Mouse (Mus musculus): ENCODE results near the gene Catip. TPM values are rescaled to one million over a fixed set of nuclear protein-coding genes. Genes with fewer than 3 reads are reported as not detected.
"Not testable (repeated sequence)": the region's sequence is repeated elsewhere in the genome, so short reads cannot be mapped to it uniquely, and the experiment has no call there.

Gene Catip
- polyA plus RNA-seq, 1 experiment, result not detected

DNA sequence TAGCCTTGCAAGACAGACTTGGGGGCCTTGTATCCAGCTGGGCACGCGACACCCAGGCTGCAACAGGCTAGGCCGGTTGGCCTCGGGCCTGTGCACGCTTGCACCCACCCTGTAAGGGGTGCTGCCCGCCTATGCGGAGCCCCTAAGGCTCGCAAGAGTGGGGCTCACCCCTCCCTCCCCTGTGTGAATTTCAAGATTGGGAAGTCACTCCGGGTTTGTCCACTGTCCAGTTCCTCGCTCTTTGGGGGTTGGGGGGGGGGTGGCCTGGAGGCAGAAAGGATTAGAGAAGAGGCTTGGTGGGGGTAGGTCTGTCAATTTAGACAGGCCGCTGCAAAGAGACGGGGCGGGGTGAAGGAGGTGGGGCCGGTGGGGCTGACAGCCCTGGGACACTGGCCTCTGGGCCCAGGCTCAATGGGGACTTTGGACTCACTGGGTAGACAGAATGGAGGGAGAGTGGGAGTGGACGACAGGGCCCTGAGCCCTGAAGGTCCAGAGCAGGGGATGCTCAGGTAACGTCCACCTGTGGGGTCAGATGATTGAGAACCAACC, 30.6 kb downstream of the Catip start:
- Histone ChIP-seq H3K27ac (ENCODE audit: insufficient read depth, low read depth, low read length) (0 out of 2 replicates have a peak overlapping the region, but pooled peaks have one; percentile 12), H3K4me1 (ENCODE audit: control insufficient read depth, insufficient read depth, low read length) (peaks cover 28% of the 10 kb centered on the region), H3K4me3 (ENCODE audit: insufficient read depth, low read depth, low read length) (peak overlapping the region; percentile 67)
- TF ChIP-seq CTCF (IDR thresholded peaks at IDR 0.05; ENCODE audit: insufficient read depth, low read depth, low read length) (no peak; the same call in 1 of the 2 replicates), POLR2A (IDR thresholded peaks at IDR 0.05; ENCODE audit: insufficient read depth, low read depth, low read length) (no peak)
- WGBS, result 2% methylated on average over 16 of the region's 16 CpGs

DNA sequence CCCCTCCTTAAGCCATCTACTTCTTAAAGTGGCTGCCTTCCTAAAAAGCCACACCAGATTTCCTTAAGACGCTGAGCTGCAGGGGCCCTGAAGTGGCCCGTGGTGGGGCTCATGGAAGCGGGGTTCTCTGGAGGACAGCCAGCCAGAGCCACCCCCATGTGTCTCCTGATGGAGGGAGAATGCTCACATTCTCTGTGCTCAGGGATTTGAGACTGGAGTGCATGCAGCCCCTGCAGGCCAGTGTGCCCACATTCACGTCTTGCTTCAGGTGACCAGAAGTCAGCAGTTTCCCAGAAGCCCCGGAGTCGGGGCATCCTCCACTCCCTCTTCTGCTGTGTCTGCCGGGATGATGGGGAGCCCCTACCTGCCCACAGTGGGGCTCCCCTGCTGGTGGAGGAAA, 31.1 kb downstream of the Catip start:
- TF ChIP-seq CTCF (IDR thresholded peaks at IDR 0.05; ENCODE audit: insufficient read depth, low read depth, low read length), result no peak
- no peak for TF ChIP-seq POLR2A (IDR thresholded peaks at IDR 0.05; ENCODE audit: insufficient read depth, low read depth, low read length)
- H3K27ac ChIP-seq (ENCODE audit: insufficient read depth, low read depth, low read length), result no peak overlapping the region
- WGBS, result 33% methylated on average over 7 of the region's 7 CpGs
- H3K4me3 ChIP-seq (ENCODE audit: insufficient read depth, low read depth, low read length), result peak overlapping the region; percentile 67
- peaks cover 32% of the 10 kb centered on the region for H3K4me1 ChIP-seq (ENCODE audit: control insufficient read depth, insufficient read depth, low read length)

- TF ChIP-seq CTCF (IDR thresholded peaks at IDR 0.05; ENCODE audit: insufficient read depth, low read depth, low read length), result no peak
- TF ChIP-seq POLR2A (IDR thresholded peaks at IDR 0.05; ENCODE audit: insufficient read depth, low read depth, low read length), result no peak
- Histone ChIP-seq H3K4me3 (ENCODE audit: insufficient read depth, low read depth, low read length) (no peak overlapping the region), H3K4me1 (ENCODE audit: control insufficient read depth, insufficient read depth, low read length) (peaks cover 34% of the 10 kb centered on the region), H3K27ac (ENCODE audit: insufficient read depth, low read depth, low read length) (no peak overlapping the region)
- WGBS, result 91% methylated on average over 9 of the region's 9 CpGs
Measured at GRCm38 (mm10) chr1:74393697-74394096, 31.8 kb downstream of the Catip start.

DNA sequence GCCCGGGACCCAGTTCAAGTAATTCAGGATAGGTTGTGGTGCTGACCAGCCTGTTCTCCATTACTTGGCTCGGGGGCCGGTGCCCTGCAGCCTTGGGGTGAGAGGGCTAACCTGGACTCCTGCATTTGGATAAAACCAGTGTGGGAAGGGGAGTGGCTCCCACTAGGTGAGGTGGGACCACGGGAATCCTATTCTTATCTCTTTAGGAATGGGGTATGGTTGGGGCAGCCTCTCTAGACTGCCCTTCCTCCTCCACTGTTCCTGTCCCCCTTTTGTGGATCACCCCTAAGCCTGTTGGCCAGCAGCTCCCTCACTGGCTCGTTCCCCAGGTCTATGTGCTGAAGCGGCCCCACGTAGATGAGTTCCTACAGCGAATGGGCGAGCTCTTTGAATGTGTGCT, 32.4 kb downstream of the Catip start:
- 90% methylated on average over 9 of the region's 9 CpGs for WGBS
- TF ChIP-seq CTCF (IDR thresholded peaks at IDR 0.05; ENCODE audit: insufficient read depth, low read depth, low read length) (no peak), POLR2A (IDR thresholded peaks at IDR 0.05; ENCODE audit: insufficient read depth, low read depth, low read length) (no peak)
- H3K4me3 ChIP-seq (ENCODE audit: insufficient read depth, low read depth, low read length), result no peak overlapping the region
- no peak overlapping the region for H3K27ac ChIP-seq (ENCODE audit: insufficient read depth, low read depth, low read length)
- peaks cover 34% of the 10 kb centered on the region for H3K4me1 ChIP-seq (ENCODE audit: control insufficient read depth, insufficient read depth, low read length)

GRCm38 (mm10) chr1:74394858-74395257, 33.0 kb downstream of the Catip start:
- TF ChIP-seq CTCF (IDR thresholded peaks at IDR 0.05; ENCODE audit: insufficient read depth, low read depth, low read length), result no peak
- WGBS, result 94% methylated on average over 15 of the region's 15 CpGs
- no peak overlapping the region for H3K4me3 ChIP-seq (ENCODE audit: insufficient read depth, low read depth, low read length)
- peaks cover 29% of the 10 kb centered on the region for H3K4me1 ChIP-seq (ENCODE audit: control insufficient read depth, insufficient read depth, low read length)
- no peak overlapping the region for H3K27ac ChIP-seq (ENCODE audit: insufficient read depth, low read depth, low read length)

- TF ChIP-seq POLR2A (IDR thresholded peaks at IDR 0.05; ENCODE audit: insufficient read depth, low read depth, low read length), result no peak
- no peak for TF ChIP-seq CTCF (IDR thresholded peaks at IDR 0.05; ENCODE audit: insufficient read depth, low read depth, low read length)
- 88% methylated on average over 13 of the region's 13 CpGs for WGBS
- Histone ChIP-seq H3K27ac (ENCODE audit: insufficient read depth, low read depth, low read length) (no peak overlapping the region), H3K4me3 (ENCODE audit: insufficient read depth, low read depth, low read length) (no peak overlapping the region), H3K4me1 (ENCODE audit: control insufficient read depth, insufficient read depth, low read length) (peaks cover 25% of the 10 kb centered on the region)
Measured at GRCm38 (mm10) chr1:74395290-74395689, 33.4 kb downstream of the Catip start.

GRCm38 (mm10) chr1:74396456-74397222, 34.7 kb downstream of the Catip start:
- WGBS, result 21% methylated on average over 12 of the region's 12 CpGs
- H3K27ac ChIP-seq (ENCODE audit: insufficient read depth, low read depth, low read length), result not testable (repeated sequence)
- Histone ChIP-seq H3K4me3 (ENCODE audit: insufficient read depth, low read depth, low read length) (peak overlapping the region; percentile 47), H3K4me1 (ENCODE audit: control insufficient read depth, insufficient read depth, low read length) (peaks cover 22% of the 10 kb centered on the region)

DNA sequence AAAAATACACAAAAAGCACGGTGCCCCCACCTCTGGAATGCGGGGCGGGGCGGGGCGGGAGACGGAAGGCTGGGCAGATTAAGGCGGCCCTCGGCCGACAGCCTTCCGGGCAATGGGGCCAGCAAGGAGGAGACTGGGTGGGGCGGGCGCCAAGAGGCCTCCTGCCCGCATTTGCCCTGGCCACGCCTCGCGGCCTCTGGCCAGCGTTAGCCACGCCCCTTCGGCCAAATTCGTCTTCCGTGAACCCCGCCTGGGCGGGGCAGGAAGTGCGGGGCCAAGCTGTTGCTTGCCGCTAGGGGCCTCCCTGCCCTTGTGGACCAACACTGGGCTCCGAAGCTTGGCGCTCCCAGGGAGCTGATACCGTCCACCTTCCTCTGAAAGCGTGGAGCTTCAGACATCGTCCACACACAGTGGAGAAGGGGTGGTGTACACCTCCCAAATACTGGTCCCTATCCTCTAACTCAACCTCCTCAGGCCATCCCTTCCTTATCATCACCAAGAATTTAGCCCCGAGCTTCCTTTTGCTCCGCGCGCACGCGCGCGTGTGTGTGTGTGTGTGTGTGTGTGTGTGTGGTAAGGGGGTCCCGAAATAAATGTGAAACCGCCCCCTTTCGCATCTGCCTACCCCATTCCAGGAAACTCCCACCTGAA, 35.5 kb downstream of the Catip start:
- peaks cover 20% of the 10 kb centered on the region for H3K4me1 ChIP-seq (ENCODE audit: control insufficient read depth, insufficient read depth, low read length)
- peak; percentile 29 for TF ChIP-seq POLR2A (IDR thresholded peaks at IDR 0.05; ENCODE audit: insufficient read depth, low read depth, low read length)
- TF ChIP-seq CTCF (IDR thresholded peaks at IDR 0.05; ENCODE audit: insufficient read depth, low read depth, low read length), result peak; percentile 46; the same call in 1 of the 2 replicates
- peak overlapping the region; percentile 47 for H3K4me3 ChIP-seq (ENCODE audit: insufficient read depth, low read depth, low read length)
- peak overlapping the region; percentile 44 for H3K27ac ChIP-seq (ENCODE audit: insufficient read depth, low read depth, low read length)
- WGBS, result 1% methylated on average over 41 of the region's 41 CpGs

- H3K4me1 ChIP-seq (ENCODE audit: control insufficient read depth, insufficient read depth, low read length), result peaks cover 14% of the 10 kb centered on the region
- TF ChIP-seq CTCF (IDR thresholded peaks at IDR 0.05; ENCODE audit: insufficient read depth, low read depth, low read length), result no peak
- no peak for TF ChIP-seq POLR2A (IDR thresholded peaks at IDR 0.05; ENCODE audit: insufficient read depth, low read depth, low read length)
- H3K4me3 ChIP-seq (ENCODE audit: insufficient read depth, low read depth, low read length), result peak overlapping the region; percentile 47
- peak overlapping the region; percentile 44 for H3K27ac ChIP-seq (ENCODE audit: insufficient read depth, low read depth, low read length)
- 3% methylated on average over 11 of the region's 11 CpGs for WGBS
Measured at GRCm38 (mm10) chr1:74397919-74398451, 36.1 kb downstream of the Catip start.

Data from olfactory bulb, adult 2 months (tissue).